Mouse (Mus musculus) ovary, adult 18-20 months (tissue): ENCODE measurements at regions not wholly inside any gene's neighbourhood (a gene's known extent, or its start where the extent isn't known, plus 50 kb on each side); places are given as distances from the start of the nearest gene placed in this dataset.

Source experiments
- DNase-seq: peaks from one replicate; pipeline ENCODE4 v3.0.0; 2022; ENCODE audit warnings: low spot score, mixed read lengths

DNA sequence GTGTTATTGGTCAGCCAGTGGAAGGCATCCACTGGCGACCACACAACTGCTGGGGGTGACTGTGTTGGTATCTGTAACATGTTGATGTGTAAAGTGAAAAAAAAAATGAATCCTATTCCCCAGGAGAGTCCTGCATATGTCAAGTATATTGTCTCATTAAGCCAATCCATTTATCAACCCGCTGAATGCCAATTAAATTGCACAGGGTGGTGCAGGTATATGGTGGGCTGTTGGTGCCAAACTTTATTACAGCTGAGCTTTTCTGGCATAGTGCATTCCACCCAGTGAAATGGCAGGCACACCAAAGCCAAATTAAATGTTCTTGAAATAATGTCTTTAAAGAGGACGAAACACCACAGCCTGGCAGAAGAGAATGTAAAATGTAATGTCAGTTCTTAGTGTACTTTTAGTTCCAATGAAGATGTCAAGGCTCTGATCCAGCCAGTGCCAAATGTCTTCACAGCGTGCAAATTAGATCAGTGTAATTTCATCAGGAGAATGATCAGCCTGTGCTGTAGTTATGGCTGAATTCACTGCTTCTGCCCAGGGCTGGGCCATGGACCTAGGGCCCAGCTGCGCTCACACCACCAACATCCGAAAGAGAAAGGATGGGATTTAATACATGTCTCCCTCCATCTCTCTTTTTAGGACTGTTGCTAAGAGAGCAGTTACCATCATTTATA, 66.6 kb upstream of the Itga4 start:
- DNase-seq, result no peak

DNA sequence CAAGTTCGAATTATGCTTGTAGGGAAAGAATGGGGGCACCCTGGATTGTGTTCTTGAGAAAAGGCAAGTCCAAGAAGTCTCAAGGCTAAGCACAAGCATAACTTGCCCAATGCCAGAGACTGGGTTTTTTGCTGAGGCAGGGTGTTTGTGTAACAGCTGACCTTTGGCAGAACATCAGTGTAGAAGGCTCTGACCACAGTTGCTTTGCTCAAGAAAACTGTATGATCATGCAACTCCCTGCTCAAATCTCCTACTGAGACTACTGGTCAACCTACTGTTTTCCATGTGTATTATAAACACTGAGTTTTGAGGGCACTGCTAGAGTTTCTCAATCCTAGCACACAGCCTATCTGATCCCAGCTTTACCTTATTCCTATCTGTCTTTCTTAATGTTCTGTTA, 61.4 kb upstream of the Itga4 start:
- peak; percentile 34 for DNase-seq

DNA sequence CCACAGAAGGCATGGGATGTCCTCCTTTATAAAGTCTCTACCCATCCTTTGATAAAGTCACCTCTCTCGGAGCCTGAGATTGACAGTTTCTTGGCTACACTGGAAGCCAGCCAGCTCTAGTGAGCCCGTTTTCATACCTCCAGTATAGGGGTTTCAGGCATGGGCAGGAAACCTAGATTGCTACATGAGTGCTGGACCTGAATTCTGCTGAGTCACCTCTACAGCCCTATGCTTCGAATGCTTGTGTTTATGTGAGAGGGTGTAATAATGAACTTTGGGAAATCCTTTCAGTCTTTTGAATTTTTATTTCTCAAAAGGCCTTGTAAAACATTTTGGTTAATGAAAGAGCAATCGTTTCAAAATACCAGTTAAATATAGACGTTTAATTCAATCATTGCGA, 53.5 kb upstream of the Itga4 start:
- no peak for DNase-seq
